Mouse (Mus musculus): ENCODE measurements around the gene Efcab12. TPM values are rescaled to one million over a fixed set of nuclear protein-coding genes. Genes with fewer than 3 reads are reported as not detected.
"Not testable (repeated sequence)": the region's sequence is repeated elsewhere in the genome, so short reads cannot be mapped to it uniquely, and the experiment has no call there.

Gene Efcab12
- total RNA-seq, 2 experiments from 2014 or later: 3.8 to 5.3 TPM

DNA sequence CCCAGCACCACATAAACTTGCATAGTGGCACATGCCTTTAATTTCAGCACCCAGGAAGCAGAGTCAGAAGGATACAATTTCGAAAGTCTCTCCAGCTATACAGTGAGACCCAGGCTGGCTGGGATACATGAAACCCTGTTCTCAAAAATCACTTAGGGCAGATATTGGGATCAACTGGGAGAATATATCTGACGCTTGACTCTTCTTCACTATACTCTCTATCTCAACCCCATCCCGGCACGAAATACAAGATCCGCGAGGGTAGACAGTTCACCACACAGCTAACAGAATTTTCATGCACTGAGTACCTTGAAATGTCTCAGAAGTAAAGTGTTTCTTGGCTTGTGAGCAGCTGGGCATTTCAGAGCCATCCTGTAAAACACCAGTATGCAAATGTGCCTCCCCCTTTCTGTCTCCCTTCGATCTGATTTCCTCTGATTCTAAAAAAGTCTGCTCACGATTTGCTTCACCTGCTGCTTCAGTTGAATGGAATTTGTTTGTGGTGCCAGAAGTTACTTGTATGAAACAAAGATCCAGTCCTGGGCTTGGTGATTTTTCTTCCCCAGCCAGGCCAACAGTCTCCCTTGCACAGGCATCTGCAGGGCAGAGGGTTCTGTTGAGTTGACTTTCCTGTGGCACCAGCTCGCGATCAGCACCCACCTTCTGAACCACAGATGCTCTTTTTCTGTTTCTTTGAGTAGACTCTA, 10.5 kb upstream of the Efcab12 start:
- DNase-seq (ENCODE audit: low spot score in 2 of 2): no peak
- intact Hi-C loops (cut with DNase I): no loop called here

GRCm38 (mm10) chr6:115846640-115847411, 8.6 kb upstream of the Efcab12 start:
- intact Hi-C loops (cut with DNase I): no loop called here

GRCm38 (mm10) chr6:115845006-115845405, 6.8 kb upstream of the Efcab12 start:
- intact Hi-C loops (cut with DNase I): no loop called here
- DNase-seq (ENCODE audit: low spot score in 2 of 2): no peak

More at GRCm38 (mm10) chr6:115846640-115847411, 8.6 kb upstream of the Efcab12 start:
- DNase-seq (ENCODE audit: low spot score in 2 of 2): peak in 1 of 2 experiments; percentile 54

DNA sequence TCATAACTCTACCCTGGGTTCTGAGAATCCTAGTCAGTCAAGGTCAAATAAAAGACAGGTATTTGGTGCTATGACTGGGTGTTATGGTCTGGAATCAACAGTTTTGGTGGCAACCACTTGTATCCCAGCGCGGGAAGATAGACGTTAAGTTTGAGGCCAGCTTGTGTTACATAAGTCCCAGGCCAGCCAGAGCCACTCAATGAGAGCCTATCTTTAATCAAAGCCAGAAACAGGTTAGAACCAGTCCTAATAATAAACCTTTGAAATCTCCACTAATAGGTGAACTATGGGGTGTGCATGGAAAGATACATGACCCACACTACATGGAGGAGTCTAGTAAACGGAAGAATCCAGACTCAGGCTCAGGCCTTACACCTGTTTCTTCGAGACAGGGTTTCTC, 533 bp upstream of the Efcab12 start:
- intact Hi-C loops (cut with DNase I): no loop called here
- no peak for DNase-seq (ENCODE audit: low spot score in 2 of 2)

DNA sequence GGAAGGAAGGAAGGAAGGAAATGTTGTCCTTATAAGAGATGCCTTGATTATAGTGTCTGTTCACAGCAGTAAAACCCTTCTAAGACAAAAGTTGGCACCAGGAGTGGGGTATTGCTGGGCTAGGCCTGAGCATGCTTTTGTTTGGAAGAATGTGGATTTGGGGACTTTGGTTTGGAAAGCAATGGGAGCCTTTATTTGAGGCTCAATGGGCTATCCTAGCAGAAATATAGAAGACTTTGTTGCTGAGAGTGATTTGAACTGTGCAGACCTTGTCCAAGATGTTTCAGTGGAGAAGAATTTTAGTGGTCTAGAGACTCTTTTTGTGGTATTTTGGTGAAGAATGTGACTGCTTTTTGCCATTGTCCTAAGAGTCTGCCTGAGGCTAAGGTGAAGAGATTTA, 4.4 kb downstream of the Efcab12 start:
- DNase-seq (ENCODE audit: low spot score in 2 of 2): no peak

GRCm38 (mm10) chr6:115832152-115832850, 5.9 kb downstream of the Efcab12 start:
- intact Hi-C loops (cut with DNase I): no loop called here

More for the DNA sequence above, 4.4 kb downstream of the Efcab12 start:
- intact Hi-C loops (cut with DNase I): no loop called here

GRCm38 (mm10) chr6:115830779-115831601, 7.2 kb downstream of the Efcab12 start:
- intact Hi-C loops (cut with DNase I): no loop called here
- no peak for DNase-seq (ENCODE audit: low spot score in 2 of 2)

More at GRCm38 (mm10) chr6:115832152-115832850, 5.9 kb downstream of the Efcab12 start:
- no peak for DNase-seq (ENCODE audit: low spot score in 2 of 2)

DNA sequence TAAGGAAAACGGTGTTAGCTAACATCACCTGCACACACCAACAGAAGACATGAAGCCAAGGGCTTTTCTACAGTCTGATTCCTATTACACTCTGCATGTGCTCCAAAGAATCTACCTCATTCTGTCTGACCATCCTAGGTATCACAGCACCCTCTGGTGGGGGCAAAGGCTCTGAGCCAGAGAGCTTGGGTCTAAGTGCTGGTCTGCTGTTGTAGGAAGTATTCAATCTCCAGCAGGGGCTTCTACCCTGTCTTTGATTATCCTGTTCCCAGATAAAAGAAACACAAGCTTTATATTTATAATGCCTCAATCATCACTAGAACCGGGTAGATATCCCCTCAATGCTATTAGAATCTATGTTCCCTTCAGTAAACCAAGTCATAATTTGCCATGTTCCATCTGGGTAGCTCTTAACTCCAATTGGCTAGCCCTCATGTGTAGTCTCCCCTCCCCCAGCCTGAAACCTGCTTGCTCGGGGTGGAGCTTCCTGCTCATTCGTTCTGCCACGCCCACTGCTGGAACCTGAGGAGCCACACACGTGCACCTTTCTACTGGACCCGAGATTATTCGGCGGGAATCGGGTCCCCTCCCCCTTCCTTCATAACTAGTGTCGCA, 14.3 kb downstream of the Efcab12 start:
- intact Hi-C loops (cut with DNase I); DNase-seq (ENCODE audit: low spot score in 2 of 2): not testable (repeated sequence)

DNA sequence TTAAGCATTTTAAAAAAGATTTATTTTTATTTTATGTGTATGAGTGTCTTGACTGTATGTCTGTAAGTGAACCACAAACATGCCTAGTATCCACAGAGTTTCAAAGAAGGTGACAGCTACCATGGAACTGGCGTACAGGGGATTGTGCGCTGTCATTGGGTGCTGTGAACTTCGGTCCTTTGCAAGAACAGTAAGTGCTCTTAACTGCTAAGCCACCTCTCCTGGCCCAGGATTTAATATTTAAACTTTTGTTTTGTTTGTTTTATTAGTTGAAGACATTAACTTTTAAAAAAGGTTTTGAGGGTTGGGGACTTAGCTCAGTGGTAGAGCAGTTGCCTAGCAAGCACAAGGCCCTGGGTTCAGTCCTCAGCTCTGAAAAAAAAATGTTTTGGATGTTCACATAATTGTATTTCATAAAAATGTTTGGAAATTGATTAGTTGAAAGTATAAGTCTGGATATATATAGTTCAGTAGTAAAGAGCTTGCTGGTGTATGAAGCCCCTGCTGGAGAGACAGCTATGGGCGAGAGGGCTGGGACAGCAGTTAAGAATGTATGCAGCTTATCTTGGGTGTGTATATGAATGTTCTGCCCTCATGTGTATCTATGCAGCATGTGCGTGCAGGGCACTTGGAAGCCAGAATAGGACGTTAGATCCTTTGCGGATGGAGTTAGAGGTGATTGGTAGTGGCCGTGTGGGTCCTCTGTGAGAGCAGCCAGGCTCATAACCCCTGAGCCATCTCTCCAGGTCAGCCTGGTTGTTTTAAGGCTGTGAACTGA, 16.8 kb downstream of the Efcab12 start:
- DNase-seq (ENCODE audit: low spot score in 2 of 2): no peak
- intact Hi-C loops (cut with DNase I): no loop called here

DNA sequence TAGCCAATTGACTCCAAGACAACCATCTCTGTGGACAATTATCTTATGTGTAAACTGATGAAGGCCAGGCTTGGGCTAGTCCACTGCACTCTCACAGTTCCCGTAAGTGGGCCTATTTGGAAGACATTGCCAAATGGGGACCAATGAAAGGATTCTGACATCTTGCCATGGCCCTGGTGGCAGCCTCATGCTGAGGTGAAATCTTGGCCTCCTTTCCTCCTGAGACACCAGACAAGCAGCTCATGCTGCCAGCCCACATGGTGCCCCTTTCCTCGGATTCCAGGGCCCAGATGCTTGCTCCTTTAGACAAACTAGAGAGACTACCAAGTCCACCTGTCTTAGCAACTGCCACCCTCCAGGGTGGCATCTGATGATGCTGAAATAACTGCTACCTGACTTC, 20.1 kb downstream of the Efcab12 start:
- no peak for DNase-seq (ENCODE audit: low spot score in 2 of 2)
- intact Hi-C loops (cut with DNase I): no loop called here

DNA sequence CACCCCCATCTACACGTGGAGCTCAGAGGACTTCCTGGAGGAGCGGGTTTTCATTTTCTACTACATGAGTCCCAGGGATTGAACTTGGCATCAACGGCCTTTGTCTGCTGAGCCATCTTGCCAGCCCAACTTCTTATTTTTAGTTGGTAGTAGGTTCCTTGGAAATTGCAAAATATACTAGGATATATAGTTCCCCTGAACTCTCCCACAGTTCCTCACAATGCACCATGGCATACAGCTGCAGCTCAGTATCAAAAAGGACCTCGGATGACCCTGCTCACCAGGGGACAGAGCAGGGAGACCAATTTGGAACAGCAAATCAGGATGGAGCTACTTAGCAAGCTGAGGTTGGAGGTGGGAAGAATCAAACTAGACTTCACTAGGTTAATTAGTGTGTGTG, 23.2 kb downstream of the Efcab12 start:
- intact Hi-C loops (cut with DNase I): no loop called here
- DNase-seq (ENCODE audit: low spot score in 2 of 2): no peak

DNA sequence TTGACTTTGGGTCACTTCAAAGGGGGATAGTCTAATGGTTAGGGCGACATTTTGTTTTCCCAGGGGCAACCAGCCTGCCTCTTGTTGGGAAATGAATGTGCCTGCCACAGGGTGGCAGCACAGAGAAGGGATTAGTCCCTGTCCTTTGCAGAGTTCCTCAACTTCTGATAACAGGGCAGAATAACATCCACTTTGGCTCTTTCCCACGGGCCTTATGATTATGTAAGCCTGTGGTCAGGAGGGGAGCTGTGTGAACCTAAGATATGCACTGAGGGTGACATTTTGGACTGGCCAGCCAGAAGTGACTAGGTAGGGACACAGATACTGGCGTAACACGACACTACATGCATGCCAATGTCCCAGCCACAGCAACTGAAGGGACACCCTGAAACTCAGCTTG, 24.1 kb downstream of the Efcab12 start:
- peak; percentile 31 to 47 for DNase-seq (ENCODE audit: low spot score in 2 of 2)
- intact Hi-C loops (cut with DNase I): no loop called here

DNA sequence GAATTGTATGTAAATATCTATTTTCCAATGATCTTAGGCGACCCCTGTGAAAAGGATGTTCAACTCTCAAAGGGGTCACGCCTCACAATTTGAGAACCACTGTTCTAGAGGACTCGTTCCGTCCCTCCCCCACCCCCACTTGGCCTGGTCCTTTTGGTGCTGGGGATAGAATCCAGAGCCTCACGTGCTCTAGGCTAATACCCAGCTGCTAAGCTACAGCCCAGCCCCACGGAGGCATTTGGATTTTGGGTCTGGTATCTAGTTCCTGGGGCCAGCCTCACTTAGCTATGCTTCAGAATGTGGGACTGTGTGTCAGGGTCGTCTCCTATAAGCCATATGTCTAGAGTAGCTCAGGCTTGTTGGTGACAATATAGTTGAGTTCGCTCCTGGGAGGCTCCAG, 26.6 kb downstream of the Efcab12 start:
- intact Hi-C loops (cut with DNase I): no loop called here
- no peak for DNase-seq (ENCODE audit: low spot score in 2 of 2)

DNA sequence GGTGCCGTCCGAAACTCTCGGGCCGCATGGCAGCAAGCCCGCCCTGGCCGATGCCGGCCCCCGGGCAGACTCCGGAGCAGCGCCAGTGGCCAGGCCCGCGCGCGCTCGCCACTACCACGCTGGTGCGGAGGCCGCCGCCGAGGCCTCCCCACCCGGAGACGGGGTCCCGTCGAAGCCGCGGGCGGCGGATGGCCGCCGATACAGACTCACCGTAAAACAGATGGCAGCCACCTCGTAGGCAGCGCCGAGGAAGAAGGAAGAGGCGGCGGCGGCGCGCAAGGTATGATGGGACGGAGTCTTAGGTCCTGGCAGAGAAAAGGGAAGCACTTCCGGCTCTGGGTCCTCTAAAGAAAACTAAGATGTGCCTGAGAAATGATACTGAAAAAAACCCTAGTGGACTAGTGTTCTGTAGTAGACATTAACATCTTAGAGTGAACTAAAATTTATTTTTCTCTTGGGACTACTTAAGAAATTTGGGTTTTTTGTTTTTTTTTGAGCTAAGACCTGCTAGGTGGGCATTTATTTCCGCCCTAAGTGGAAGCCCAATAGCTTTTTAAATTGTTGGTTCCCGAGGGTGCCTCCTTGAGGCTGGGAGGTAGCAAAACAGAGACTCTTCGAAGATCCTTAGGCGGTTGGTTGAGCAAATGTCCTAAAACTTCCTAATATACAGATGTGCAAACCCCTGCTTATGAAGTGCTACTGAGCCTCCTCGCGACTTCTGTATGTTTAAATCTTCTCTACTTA, 29.6 kb downstream of the Efcab12 start, which contains the start of gene Rpl32:
TSS of gene Rpl32 (minus strand) at position 260 of the 744 bp plus-strand sequence.
- intact Hi-C loops (cut with DNase I): loop anchor here (5.0 kb wide), 1 partner anchor 131 kb away; the partner anchor contains the start of gene Raf1
- DNase-seq (ENCODE audit: low spot score in 2 of 2): peak; percentile 89 to 91

GRCm38 (mm10) chr6:115808196-115808487, 30.1 kb downstream of the Efcab12 start:
- intact Hi-C loops (cut with DNase I): loop anchor here (5.0 kb wide), 1 partner anchor 131 kb away; the partner anchor contains the start of gene Raf1
- no peak for DNase-seq (ENCODE audit: low spot score in 2 of 2)

DNA sequence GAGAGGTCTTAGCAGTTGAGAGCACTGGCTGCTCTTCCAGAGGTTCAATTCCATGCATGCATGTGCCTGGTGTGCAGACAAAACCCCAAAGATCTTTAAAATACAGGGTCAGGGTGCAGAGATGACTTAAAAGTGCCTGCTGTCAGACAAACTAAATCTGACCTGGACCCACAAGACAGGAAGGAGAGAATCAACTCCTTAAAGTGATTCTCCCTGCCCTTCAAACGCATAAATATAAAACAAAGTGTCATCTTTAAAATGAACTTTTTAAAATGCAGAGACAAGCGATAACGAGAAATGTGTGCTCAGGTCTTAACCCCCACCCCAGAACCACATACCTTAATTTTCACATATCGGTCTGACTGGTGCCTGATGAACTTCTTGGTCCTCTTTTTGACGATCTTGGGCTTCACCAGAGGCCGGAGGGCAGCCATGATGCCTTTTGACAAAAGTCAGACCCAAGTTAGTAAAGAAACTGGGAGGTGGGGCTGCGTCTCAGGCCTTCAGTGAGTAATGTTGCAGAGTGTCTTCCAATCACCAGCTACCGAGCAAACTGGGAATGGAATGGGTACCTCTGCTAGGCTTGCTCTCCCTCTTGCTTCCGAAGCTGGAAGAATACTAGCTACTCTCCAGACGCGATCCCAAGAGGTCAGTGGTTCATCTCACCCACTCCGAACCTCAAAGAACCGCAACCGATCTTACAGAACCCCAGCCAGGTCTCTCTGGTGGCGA, 30.6 kb downstream of the Efcab12 start:
- no peak for DNase-seq (ENCODE audit: low spot score in 2 of 2)
- intact Hi-C loops (cut with DNase I): loop anchor here (5.0 kb wide), 1 partner anchor 130 kb away; the partner anchor contains the start of gene Raf1
